Mouse (Mus musculus): ENCODE data around the gene Asf1b.
A peak's percentile ranks its signal among the peaks of the same experiment; 100 is the strongest.
"Not testable (repeated sequence)": the region's sequence is repeated elsewhere in the genome, so short reads cannot be mapped to it uniquely, and the experiment has no call there.

Gene Asf1b

GRCm38 (mm10) chr8:83964015-83964765 is 8.9 kb downstream of the Asf1b start:
- no peak for DNase-seq (ENCODE audit: low spot score)

- DNase-seq (ENCODE audit: low spot score), result no peak
Observed at GRCm38 (mm10) chr8:83967701-83968100, 12.4 kb downstream of the Asf1b start.

- no peak for DNase-seq (ENCODE audit: low spot score)
Observed at GRCm38 (mm10) chr8:83971121-83971520, 15.8 kb downstream of the Asf1b start.

GRCm38 (mm10) chr8:83971661-83972060 is 16.4 kb downstream of the Asf1b start:
- no peak for DNase-seq (ENCODE audit: low spot score)

GRCm38 (mm10) chr8:83972150-83973120 is 17.1 kb downstream of the Asf1b start, which contains the start of gene Prkaca:
TSS of gene Prkaca (plus strand) at chr8:83972993.
- peak; percentile 98 for DNase-seq (ENCODE audit: low spot score)

- peak; percentile 51 for DNase-seq (ENCODE audit: low spot score)
Observed at GRCm38 (mm10) chr8:83973161-83974031, 18.1 kb downstream of the Asf1b start.

- DNase-seq (ENCODE audit: low spot score), result no peak
Observed at GRCm38 (mm10) chr8:83974521-83974920, 19.2 kb downstream of the Asf1b start.

GRCm38 (mm10) chr8:83976101-83976630 is 20.9 kb downstream of the Asf1b start:
- DNase-seq (ENCODE audit: low spot score), result no peak

- DNase-seq (ENCODE audit: low spot score), result no peak
Observed at GRCm38 (mm10) chr8:83976779-83977350, 21.6 kb downstream of the Asf1b start.

GRCm38 (mm10) chr8:83977646-83978045 is 22.3 kb downstream of the Asf1b start:
- DNase-seq (ENCODE audit: low spot score), result no peak

- DNase-seq (ENCODE audit: low spot score), result no peak
Observed at GRCm38 (mm10) chr8:83978200-83978599, 22.9 kb downstream of the Asf1b start.

- DNase-seq (ENCODE audit: low spot score), result no peak
Observed at GRCm38 (mm10) chr8:83980250-83980649, 24.9 kb downstream of the Asf1b start.

GRCm38 (mm10) chr8:83980845-83981244 is 25.5 kb downstream of the Asf1b start:
- no peak for DNase-seq (ENCODE audit: low spot score)

GRCm38 (mm10) chr8:83981533-83981932 is 26.2 kb downstream of the Asf1b start:
- DNase-seq (ENCODE audit: low spot score), result no peak

GRCm38 (mm10) chr8:83982449-83982848 is 27.1 kb downstream of the Asf1b start:
- DNase-seq (ENCODE audit: low spot score), result no peak

GRCm38 (mm10) chr8:83983222-83983621 is 27.9 kb downstream of the Asf1b start:
- DNase-seq (ENCODE audit: low spot score), result not testable (repeated sequence)

GRCm38 (mm10) chr8:83989243-83989642 is 33.9 kb downstream of the Asf1b start:
- no peak for DNase-seq (ENCODE audit: low spot score)

GRCm38 (mm10) chr8:83990170-83990569 is 34.9 kb downstream of the Asf1b start:
- DNase-seq (ENCODE audit: low spot score), result no peak

- no peak for DNase-seq (ENCODE audit: low spot score)
Observed at GRCm38 (mm10) chr8:83992488-83992887, 37.2 kb downstream of the Asf1b start.

GRCm38 (mm10) chr8:83994030-83994429 is 38.7 kb downstream of the Asf1b start:
- no peak for DNase-seq (ENCODE audit: low spot score)

GRCm38 (mm10) chr8:83995973-83996372 is 40.7 kb downstream of the Asf1b start:
- no peak for DNase-seq (ENCODE audit: low spot score)

Measured in retina, embryonic 14.5 days (tissue).